Mouse (Mus musculus) midbrain, embryonic 12.5 days (tissue): ENCODE measurements around the gene Lrrc1. TPM values are rescaled to one million over a fixed set of nuclear protein-coding genes. Genes with fewer than 3 reads are reported as not detected.

Experiments used
- ATAC-seq: fragments of 200-750 bp; cut with Nextera tagmentation; 2 replicates; pipeline ENCODE4 v1.8.0; 2017; ENCODE audit warnings: low read depth, moderate TSS enrichment, moderate library complexity; ENCODE audit not compliant: low FRiP score
- H3K27ac ChIP-seq: fragments of 300-500 bp; sonication (generic); replicated peaks from 2 replicates; pipeline ENCODE4 v1.5.1; 2016; ENCODE audit warnings: mild to moderate bottlenecking
- H3K27me3 ChIP-seq: fragments of 300-500 bp; sonication (generic); 2 replicates; pipeline ENCODE4 v1.6.1; 2016; ENCODE audit warnings: mild to moderate bottlenecking
- H3K36me3 ChIP-seq: fragments of 300-500 bp; sonication (generic); 2 replicates; pipeline ENCODE4 v1.6.1; 2016
- H3K4me1 ChIP-seq: fragments of 300-500 bp; sonication (generic); 2 replicates; pipeline ENCODE4 v1.6.1; 2016
- H3K4me2 ChIP-seq: fragments of 300-500 bp; sonication (generic); replicated peaks from 2 replicates; pipeline ENCODE4 v1.6.1; 2016; ENCODE audit warnings: mild to moderate bottlenecking, moderate library complexity
- H3K4me3 ChIP-seq: fragments of 300-500 bp; sonication (generic); 2 replicates; pipeline ENCODE4 v1.5.1; 2016; ENCODE audit warnings: mild to moderate bottlenecking
- H3K9ac ChIP-seq: fragments of 300-500 bp; sonication (generic); replicated peaks from 2 replicates; pipeline ENCODE4 v1.6.1; 2016; ENCODE audit warnings: mild to moderate bottlenecking, moderate library complexity
- H3K9me3 ChIP-seq: fragments of 300-500 bp; sonication (generic); 2 replicates; pipeline ENCODE4 v1.6.1; 2016; ENCODE audit warnings: mild to moderate bottlenecking
- whole genome bisulfite sequencing: fragments of 180-500 bp; shearing (Covaris S2); methylation state at CpG from one replicate; pipeline ENCODE4 v1.1.7; 2016; 5-methylcytosine and 5-hydroxymethylcytosine counted together
- polyA plus RNA-seq: library from polyadenylated mRNA; unstranded; fragments of >200 nt; fragmentation: Nextera tagmentation; extraction: Ambion mirVana; gene quantifications from 2 replicates; pipeline ENCODE4 v1.2.1, GENCODE M21; 2016

Lrrc1 gene
- polyA plus RNA-seq, 1 experiment from 2014 or later = 6.9 TPM

GRCm38 (mm10) chr9:77472557-77472956 lies 72.1 kb downstream of the Lrrc1 start:
- no peak overlapping the region for H3K9ac ChIP-seq
- no peak for ATAC-seq
- H3K36me3 ChIP-seq = 0 out of 2 replicates have a peak, but pooled peaks cover 7% of the 10 kb centered on the region
- no peak overlapping the region for H3K27ac ChIP-seq
- H3K4me2 ChIP-seq = no peak overlapping the region
- 83% methylated on average over 8 of the region's 8 CpGs for WGBS
- H3K9me3 ChIP-seq = no peaks in the 10 kb centered on the region
- peaks cover 17% of the 10 kb centered on the region; the same call in 1 of the 2 replicates for H3K4me1 ChIP-seq
- no peak overlapping the region for H3K4me3 ChIP-seq
- no peaks in the 10 kb centered on the region for H3K27me3 ChIP-seq

DNA sequence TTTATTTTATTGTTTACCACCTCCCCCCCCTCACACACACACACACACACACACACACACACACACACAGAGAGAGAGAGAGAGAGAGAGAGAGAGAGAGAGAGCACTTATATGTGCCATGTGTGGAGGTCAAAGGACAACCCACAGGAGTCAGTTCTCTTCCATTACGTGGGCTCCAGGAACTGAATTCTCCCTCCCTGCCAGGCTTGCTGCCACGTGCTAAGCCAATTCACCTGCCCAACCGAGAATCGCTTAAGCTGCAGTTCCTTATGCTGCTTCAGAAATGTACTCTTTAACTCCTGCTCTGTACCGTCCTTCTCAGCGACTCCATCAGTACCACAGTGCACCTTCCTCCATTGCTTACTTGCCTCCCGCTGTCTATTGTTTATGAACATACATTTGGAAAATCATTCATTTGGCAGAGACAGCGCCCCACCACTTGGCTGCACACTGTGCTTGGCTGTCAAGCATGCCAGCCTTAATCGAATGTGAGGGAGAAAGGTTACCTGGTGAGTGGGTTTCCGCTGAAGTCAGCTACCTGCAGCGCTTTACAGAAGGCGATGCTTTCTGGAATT lies 72.9 kb downstream of the Lrrc1 start:
- Histone ChIP-seq H3K4me1 (peaks cover 10% of the 10 kb centered on the region; the same call in 1 of the 2 replicates), H3K36me3 (0 out of 2 replicates have a peak, but pooled peaks cover 7% of the 10 kb centered on the region), H3K27ac (no peak overlapping the region), H3K27me3 (no peaks in the 10 kb centered on the region), H3K9me3 (no peaks in the 10 kb centered on the region), H3K9ac (no peak overlapping the region), H3K4me2 (no peak overlapping the region), H3K4me3 (no peak overlapping the region)
- no peak for ATAC-seq
- WGBS = 85% methylated on average over 12 of the region's 12 CpGs

GRCm38 (mm10) chr9:77469791-77470607 lies 74.7 kb downstream of the Lrrc1 start:
- Histone ChIP-seq H3K9ac (no peak overlapping the region), H3K27me3 (no peaks in the 10 kb centered on the region), H3K36me3 (0 out of 2 replicates have a peak, but pooled peaks cover 7% of the 10 kb centered on the region), H3K9me3 (no peaks in the 10 kb centered on the region), H3K4me2 (no peak overlapping the region), H3K4me1 (peaks cover 10% of the 10 kb centered on the region; the same call in 1 of the 2 replicates), H3K27ac (no peak overlapping the region), H3K4me3 (no peak overlapping the region)
- WGBS = 78% methylated on average over 20 of the region's 20 CpGs
- no peak for ATAC-seq

GRCm38 (mm10) chr9:77466926-77467325 lies 77.7 kb downstream of the Lrrc1 start:
- H3K36me3 ChIP-seq = 0 out of 2 replicates have a peak, but pooled peaks cover 7% of the 10 kb centered on the region
- peaks cover 18% of the 10 kb centered on the region; the same call in 1 of the 2 replicates for H3K4me1 ChIP-seq
- no peak overlapping the region for H3K4me2 ChIP-seq
- H3K27ac ChIP-seq = no peak overlapping the region
- no peak for ATAC-seq
- H3K9me3 ChIP-seq = no peaks in the 10 kb centered on the region
- no peak overlapping the region for H3K9ac ChIP-seq
- no peak overlapping the region for H3K4me3 ChIP-seq
- 86% methylated on average over 5 of the region's 5 CpGs for WGBS
- no peaks in the 10 kb centered on the region for H3K27me3 ChIP-seq

DNA sequence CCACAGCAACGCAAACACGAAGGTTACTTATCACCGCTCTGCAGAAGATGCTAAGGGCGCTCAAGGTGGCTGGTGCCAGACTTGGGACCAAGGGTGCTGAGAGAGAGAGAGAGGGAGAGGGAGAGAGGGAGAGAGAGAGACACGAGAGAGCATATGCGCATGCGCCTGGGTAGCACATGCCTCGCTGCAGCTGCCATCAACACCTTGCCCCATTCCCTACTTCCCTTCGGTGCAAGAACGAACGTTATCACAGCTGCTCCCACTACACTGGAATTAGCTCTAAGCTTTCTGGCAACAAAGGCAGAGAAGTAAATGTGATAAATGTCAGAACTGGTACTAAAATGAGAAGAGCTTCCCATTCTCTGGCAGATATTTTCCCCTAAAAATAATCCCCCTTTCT lies 79.3 kb downstream of the Lrrc1 start:
- peaks cover 15% of the 10 kb centered on the region; the same call in 1 of the 2 replicates for H3K4me1 ChIP-seq
- H3K9me3 ChIP-seq = no peaks in the 10 kb centered on the region
- H3K4me2 ChIP-seq = no peak overlapping the region
- H3K4me3 ChIP-seq = no peak overlapping the region
- 80% methylated on average over 11 of the region's 11 CpGs for WGBS
- H3K9ac ChIP-seq = no peak overlapping the region
- H3K36me3 ChIP-seq = 0 out of 2 replicates have a peak, but pooled peaks cover 7% of the 10 kb centered on the region
- ATAC-seq = no peak
- H3K27ac ChIP-seq = no peak overlapping the region
- no peaks in the 10 kb centered on the region for H3K27me3 ChIP-seq

DNA sequence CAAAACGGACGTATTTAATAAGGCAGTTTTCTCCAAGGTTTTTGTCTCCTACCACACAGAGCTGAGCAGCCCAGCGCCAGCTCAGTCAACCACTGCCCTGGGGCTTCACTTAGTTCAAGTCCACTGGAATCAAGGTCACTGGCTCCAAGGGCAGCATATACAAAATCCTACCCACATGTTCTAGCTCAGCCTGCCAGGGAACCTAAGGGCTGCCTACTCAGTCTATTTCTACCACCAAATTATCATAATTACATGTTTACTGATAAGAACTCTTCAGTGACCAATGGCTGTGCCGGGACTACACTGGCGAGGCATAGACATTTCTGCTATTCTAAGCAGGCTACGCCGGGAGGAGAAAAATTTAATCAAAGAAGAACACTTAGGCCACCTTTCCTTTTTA lies 80.8 kb downstream of the Lrrc1 start:
- Histone ChIP-seq H3K36me3 (0 out of 2 replicates have a peak, but pooled peaks cover 7% of the 10 kb centered on the region), H3K9ac (no peak overlapping the region), H3K9me3 (no peaks in the 10 kb centered on the region), H3K4me2 (no peak overlapping the region), H3K4me1 (peaks cover 12% of the 10 kb centered on the region; the same call in 1 of the 2 replicates), H3K27me3 (no peaks in the 10 kb centered on the region), H3K27ac (no peak overlapping the region), H3K4me3 (no peak overlapping the region)
- ATAC-seq = no peak
- 89% methylated on average over 7 of the region's 7 CpGs for WGBS

DNA sequence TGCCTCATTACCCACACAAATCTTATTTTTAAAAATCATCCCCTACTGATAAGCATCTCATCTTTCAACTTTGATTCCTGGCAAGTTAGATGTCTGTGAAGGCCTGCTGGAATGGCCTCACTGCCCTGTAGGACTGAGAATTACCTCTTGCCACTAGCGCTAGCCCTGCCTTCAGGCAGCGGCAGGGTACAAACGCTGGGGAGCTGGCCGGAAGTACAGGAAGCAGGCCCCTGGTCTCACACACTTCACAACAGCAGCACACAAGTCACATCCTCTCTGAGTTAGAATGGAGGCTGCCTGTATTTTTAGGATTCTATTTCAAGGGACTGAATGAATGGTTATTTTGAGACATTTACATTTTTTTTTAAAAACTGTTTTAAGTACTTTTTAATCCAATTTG lies 81.5 kb downstream of the Lrrc1 start:
- Histone ChIP-seq H3K27me3 (no peaks in the 10 kb centered on the region), H3K4me2 (no peak overlapping the region), H3K4me3 (no peak overlapping the region), H3K9ac (no peak overlapping the region), H3K36me3 (0 out of 2 replicates have a peak, but pooled peaks cover 1% of the 10 kb centered on the region), H3K9me3 (no peaks in the 10 kb centered on the region), H3K4me1 (peaks cover 12% of the 10 kb centered on the region; the same call in 1 of the 2 replicates), H3K27ac (no peak overlapping the region)
- ATAC-seq = no peak
- 71% methylated on average over 4 of the region's 4 CpGs for WGBS

GRCm38 (mm10) chr9:77461371-77461915 lies 83.2 kb downstream of the Lrrc1 start:
- 71% methylated on average over 9 of the region's 9 CpGs for WGBS
- no peak for ATAC-seq
- no peaks in the 10 kb centered on the region for H3K27me3 ChIP-seq
- peaks cover 12% of the 10 kb centered on the region; the same call in 1 of the 2 replicates for H3K4me1 ChIP-seq
- H3K9ac ChIP-seq = no peak overlapping the region
- no peak overlapping the region for H3K4me3 ChIP-seq
- 0 out of 2 replicates have a peak, but pooled peaks cover 4% of the 10 kb centered on the region for H3K36me3 ChIP-seq
- H3K4me2 ChIP-seq = no peak overlapping the region
- H3K27ac ChIP-seq = no peak overlapping the region
- H3K9me3 ChIP-seq = no peaks in the 10 kb centered on the region

GRCm38 (mm10) chr9:77460408-77460807 lies 84.3 kb downstream of the Lrrc1 start:
- Histone ChIP-seq H3K36me3 (0 out of 2 replicates have a peak, but pooled peaks cover 5% of the 10 kb centered on the region), H3K4me1 (peaks cover 15% of the 10 kb centered on the region; the same call in 1 of the 2 replicates)

GRCm38 (mm10) chr9:77459365-77459764 lies 85.3 kb downstream of the Lrrc1 start:
- Histone ChIP-seq H3K27ac (no peak overlapping the region), H3K27me3 (no peaks in the 10 kb centered on the region), H3K4me3 (no peak overlapping the region), H3K4me1 (peaks cover 14% of the 10 kb centered on the region; the same call in 1 of the 2 replicates), H3K36me3 (0 out of 2 replicates have a peak, but pooled peaks cover 5% of the 10 kb centered on the region), H3K9ac (no peak overlapping the region), H3K4me2 (no peak overlapping the region), H3K9me3 (no peaks in the 10 kb centered on the region)
- no peak for ATAC-seq
- WGBS = 94% methylated on average over 2 of the region's 2 CpGs

More at GRCm38 (mm10) chr9:77460408-77460807, 84.3 kb downstream of the Lrrc1 start:
- Histone ChIP-seq H3K27ac (no peak overlapping the region), H3K9ac (no peak overlapping the region), H3K9me3 (no peaks in the 10 kb centered on the region), H3K27me3 (no peaks in the 10 kb centered on the region), H3K4me3 (no peak overlapping the region), H3K4me2 (no peak overlapping the region)
- ATAC-seq = no peak
- 82% methylated on average over 14 of the region's 14 CpGs for WGBS

GRCm38 (mm10) chr9:77456169-77456826 lies 88.4 kb downstream of the Lrrc1 start:
- H3K27me3 ChIP-seq = no peaks in the 10 kb centered on the region
- 84% methylated on average over 13 of the region's 13 CpGs for WGBS
- 0 out of 2 replicates have a peak, but pooled peaks cover 11% of the 10 kb centered on the region for H3K36me3 ChIP-seq
- no peak overlapping the region for H3K4me2 ChIP-seq
- H3K27ac ChIP-seq = no peak overlapping the region
- H3K9me3 ChIP-seq = no peaks in the 10 kb centered on the region
- peaks cover 12% of the 10 kb centered on the region; the same call in 1 of the 2 replicates for H3K4me1 ChIP-seq
- ATAC-seq = no peak
- no peak overlapping the region for H3K4me3 ChIP-seq
- H3K9ac ChIP-seq = no peak overlapping the region
